Mouse (Mus musculus) heart, postnatal 4 days (tissue): ENCODE measurements at regions not wholly inside any gene's neighbourhood (a gene's known extent, or its start where the extent isn't known, plus 50 kb on each side); places are given as distances from the start of the nearest gene placed in this dataset.

Experiments used
- DNase-seq: peaks from one replicate; pipeline ENCODE4 v3.0.0; 2021

DNA sequence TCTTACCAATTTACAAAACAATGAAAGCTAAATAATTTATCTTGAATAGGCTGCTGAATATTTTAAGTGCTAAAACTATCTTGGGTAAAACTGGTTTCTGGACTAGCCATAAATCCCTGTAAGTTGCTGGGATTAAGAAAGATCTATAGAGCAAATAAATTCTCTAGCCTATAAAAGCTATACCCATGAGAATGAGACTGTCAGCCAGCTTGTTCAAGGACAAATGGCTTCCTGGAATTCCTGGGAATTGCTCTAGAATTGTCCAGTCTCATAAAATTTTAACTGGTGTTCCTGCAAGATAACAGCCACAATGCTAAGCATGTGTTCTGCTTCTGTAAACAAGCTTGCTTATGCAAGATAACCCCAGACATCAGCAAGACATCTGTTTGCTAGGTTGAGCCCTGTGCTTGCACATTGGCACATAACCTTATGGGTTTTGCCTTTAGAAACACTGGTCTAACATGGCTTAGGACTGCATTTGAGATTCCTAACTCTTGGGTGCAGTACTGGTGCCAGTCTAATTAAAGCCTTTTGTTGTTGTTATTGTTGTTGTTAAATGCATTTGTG, 180.2 kb upstream of the Syt10 start:
- DNase-seq = no peak

GRCm38 (mm10) chr15:90023164-90023563, 181.5 kb upstream of the Syt10 start:
- DNase-seq = no peak

- DNase-seq = no peak
Observed at GRCm38 (mm10) chr15:90034356-90034755, 189.8 kb upstream of the Alg10b start.

GRCm38 (mm10) chr15:90045683-90046082, 178.4 kb upstream of the Alg10b start:
- no peak for DNase-seq

- DNase-seq = no peak
Observed at GRCm38 (mm10) chr15:90062021-90062420, 162.1 kb upstream of the Alg10b start.

DNA sequence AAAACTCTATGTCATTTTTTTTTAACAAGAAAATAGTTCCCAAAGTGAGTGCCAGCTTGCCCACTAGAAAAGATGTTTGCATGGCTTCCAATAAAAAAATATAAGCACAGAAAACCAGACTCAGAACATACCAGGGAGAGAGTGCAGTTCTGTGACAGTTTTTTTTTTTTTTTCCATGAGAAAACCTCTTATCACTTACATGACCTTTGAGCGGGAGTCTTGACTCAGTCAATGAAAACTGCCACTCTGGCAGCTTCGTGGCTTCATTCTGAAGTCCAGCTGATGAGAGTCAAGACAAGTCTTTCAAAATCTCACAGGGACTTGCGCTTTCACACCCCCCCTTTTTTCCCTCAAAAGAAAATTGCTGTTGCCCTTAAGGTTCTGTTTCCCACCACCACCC, 158.3 kb upstream of the Alg10b start:
- DNase-seq = no peak

DNA sequence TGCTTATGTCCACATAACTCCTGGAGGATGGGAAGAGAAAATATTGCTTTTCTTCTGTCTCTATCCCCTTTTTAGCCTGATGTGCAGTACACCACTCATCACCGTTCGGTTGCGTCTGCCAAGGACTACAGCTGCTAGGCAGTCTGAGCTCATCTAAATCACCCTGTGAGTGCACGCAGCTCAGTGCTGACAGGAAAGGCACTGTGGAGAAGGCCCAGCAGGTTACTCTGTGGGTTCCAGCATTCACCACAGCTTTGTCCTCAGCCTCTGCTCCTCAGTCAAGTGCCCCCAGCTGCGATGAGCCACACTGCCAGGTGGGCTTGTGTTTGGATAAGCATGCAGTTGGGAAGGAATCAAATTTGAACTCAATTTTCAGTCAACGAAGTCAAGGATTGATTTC, 152.0 kb upstream of the Alg10b start:
- DNase-seq = peak; percentile 36

DNA sequence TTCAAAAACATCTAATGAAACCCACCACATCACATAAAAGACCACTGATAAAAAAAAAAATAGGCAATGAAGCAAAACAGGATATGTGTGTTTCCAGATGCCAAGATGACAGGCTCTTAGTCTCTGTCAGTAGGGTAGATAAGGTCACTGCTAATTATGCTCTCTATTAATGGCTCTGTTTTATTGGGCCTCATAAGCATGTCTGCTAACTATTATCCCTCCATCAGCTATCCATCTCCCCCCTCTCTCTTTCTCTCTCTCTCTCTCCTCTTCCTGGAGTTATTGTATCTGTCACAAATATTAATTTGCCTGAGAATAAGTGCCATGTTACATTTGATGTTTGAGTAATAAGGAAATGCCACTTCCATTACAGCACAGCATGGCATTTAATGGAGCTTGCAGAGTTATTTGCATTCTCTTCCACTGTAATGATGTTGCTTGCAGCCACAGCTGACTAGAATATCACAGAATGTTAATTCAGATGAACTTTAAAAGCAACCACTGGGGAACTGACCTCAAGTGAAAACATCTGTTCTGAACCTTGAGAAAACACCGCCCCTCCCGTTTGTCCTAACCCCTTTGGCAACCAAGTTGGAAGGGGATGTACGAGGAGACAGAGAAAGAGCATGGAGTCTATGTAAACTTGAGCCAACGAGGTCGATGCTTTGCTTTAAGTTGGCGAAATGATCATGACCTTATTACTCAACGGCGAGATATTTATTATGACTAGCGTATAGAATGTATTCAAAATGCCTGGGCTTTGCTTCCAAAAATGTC, 141.7 kb upstream of the Alg10b start:
- DNase-seq = peak; percentile 12

DNA sequence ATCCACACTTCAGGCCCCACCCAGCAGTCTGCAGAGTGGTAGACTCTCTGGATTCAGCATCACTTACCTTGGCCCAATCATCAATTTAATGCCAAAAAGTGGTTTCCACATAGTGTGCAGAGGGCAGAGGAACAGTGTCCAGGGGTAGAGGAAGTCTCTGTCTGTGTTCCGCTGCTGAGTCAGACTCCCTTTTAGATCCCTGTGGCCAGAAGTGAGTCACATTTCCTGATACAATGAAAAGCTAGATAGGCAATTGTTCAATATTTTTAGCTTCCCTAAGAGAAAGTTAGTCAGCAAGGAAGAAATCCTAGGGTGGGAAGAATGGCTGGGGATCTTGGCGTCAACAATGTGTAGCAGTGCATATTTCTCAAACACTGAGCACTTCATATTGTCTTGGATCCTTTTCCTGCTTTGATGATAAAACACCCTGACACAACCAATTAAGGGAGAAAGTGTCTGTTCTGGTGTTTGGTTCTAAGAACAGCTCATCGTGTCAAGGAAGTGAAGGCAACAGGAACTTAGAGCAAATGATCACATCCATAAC, 114.6 kb upstream of the Alg10b start:
- DNase-seq = no peak

DNA sequence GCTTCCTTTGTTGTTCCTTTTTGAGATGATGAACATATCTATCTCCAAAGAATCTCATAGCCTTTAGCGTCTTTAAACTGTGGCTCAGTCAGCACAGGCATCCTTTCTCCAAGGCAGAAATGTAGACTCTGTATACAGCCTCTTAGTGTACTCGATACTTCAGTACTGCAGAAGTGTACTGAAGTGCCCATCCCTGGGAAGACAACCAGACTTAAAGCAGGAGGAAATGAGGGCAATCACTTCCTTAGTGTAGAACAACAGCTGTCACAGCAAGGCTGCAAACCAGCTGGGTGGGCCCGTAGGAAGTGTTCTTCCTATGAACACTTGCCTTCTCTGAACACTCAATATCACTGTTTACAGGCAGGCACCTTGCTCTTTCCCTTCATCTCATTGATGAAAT, 110.5 kb upstream of the Alg10b start:
- DNase-seq = no peak

GRCm38 (mm10) chr15:90119747-90120146, 104.4 kb upstream of the Alg10b start:
- no peak for DNase-seq

- no peak for DNase-seq
Observed at GRCm38 (mm10) chr15:90123999-90124398, 100.1 kb upstream of the Alg10b start.

DNA sequence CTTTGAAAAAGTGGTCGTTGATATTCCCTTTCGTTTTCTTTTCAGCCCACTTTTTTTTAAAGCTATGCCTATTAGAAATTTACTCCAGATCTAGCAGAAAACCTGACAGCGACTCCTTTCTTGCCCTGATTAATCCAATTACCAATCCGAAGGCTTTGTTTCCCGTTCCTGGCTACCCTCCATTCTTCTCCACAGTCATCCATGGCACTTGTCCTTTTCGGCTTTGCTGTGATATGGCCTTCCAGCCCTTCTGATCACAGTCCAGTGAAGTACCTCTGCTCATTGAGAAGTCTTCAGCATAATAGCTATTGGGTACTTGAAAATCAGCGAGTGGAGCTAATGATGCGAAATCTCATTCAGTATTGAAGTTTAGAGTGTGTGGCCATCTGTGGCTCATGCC, 99.0 kb upstream of the Alg10b start:
- no peak for DNase-seq

DNA sequence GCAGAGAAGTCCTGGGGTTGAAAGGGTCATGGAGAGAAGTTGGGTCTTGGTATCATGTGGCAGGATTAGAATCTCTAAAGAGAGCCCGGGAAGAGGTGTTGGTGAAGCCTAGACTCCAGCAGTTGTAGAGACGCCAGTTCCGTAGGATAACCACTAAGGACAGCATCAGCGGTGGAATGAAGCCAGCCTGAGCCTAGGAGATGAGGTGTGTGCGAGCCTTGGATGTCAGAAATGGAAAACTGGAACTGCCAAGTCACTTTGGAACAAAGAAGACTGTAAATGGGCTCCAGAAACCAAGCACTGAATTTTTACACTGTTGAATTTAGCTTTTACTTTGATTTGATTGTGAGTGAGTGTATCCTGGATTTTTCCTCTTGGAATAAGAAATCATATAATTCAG, 92.3 kb upstream of the Alg10b start:
- DNase-seq = no peak

GRCm38 (mm10) chr15:90140966-90141365, 83.1 kb upstream of the Alg10b start:
- no peak for DNase-seq

GRCm38 (mm10) chr15:90148663-90149062, 75.4 kb upstream of the Alg10b start:
- DNase-seq = no peak

DNA sequence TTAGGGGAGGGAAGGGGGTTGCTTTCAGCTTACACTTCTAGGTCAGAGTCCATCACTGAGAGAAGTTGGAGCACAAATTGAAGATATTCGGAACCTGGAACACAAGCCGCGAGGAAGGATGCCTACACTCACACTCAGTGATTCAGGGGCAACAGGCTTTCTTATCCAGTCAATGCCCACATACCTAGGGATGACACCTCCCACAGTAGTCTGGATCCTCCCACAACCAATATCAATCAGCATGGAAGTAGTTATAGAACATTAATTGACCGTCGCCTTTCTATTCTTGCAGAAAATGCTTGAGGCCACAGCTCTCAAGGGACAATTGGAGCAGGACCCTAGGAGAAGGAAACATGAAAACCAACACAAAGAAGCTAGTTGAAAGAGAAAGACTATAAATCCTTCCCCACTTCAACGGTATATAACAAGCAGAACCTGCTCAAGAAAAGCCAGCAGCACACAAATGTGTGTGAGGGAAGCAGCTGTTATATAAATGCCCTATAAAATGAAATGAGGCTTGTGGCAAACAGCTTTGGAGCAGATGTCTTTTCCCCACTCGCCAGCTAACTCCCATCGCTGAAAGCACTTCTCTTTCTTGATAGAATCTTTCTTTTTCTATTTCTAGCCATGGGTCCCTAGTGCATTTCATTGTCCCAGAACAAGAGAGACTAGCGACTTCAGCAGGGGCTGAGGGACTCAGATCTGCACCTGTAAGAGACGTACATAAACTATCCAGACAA, 70.1 kb upstream of the Alg10b start:
- no peak for DNase-seq
